Mouse (Mus musculus) left cerebral cortex, adult 2 months (tissue): ENCODE data around the gene B3gat1. TPM values are rescaled to one million over a fixed set of nuclear protein-coding genes. Genes with fewer than 3 reads are reported as not detected.

ENCODE experiments used
- DNase-seq, 2 experiments: peaks; one replicate each; pipeline ENCODE4 v3.0.0; 2021 to 2022; ENCODE audit warnings: low spot score in 2 of 2, mixed read lengths in 1 of 2; ENCODE audit errors: extremely low spot score in 1 of 2
- H3K27ac ChIP-seq: fragments of 200-600 bp; 2 replicates; pipeline ENCODE4 v1.8.1; 2022
- H3K4me3 ChIP-seq: fragments of 200-600 bp; 2 replicates; pipeline ENCODE4 v1.8.1; 2022
- CTCF ChIP-seq: fragments of 200-600 bp; IDR thresholded peaks from 2 replicates; pipeline ENCODE4 v1.8.1; 2022; ENCODE audit warnings: antibody characterized with exemption, mild to moderate bottlenecking, moderate library complexity
- intact Hi-C: fragments of 180-260 bp; cut with DNase I; formaldehyde crosslinking; loops from one replicate; pipeline ENCODE4 v1.15.1; 2025
- total RNA-seq, 2 experiments: library from RNA; stranded (reverse); gene quantifications; 2 replicates each; pipeline ENCODE4 v1.2.3; 2021

The B3gat1 gene
- total RNA-seq, 2 experiments from 2014 or later, result 212 to 225 TPM

GRCm38 (mm10) chr9:26778421-26778820, 44.9 kb downstream of the B3gat1 start:
- Histone ChIP-seq H3K4me3 (no peak overlapping the region), H3K27ac (no peak overlapping the region)
- no peak for TF ChIP-seq CTCF
- intact Hi-C loops, result loop anchor here (5.0 kb wide), 2 partner anchors 656 to 881 kb away; no protein-coding TSS in a partner anchor
- DNase-seq, result no peak

GRCm38 (mm10) chr9:26783414-26783975, 50.0 kb downstream of the B3gat1 start:
- no peak for DNase-seq
- no peak for TF ChIP-seq CTCF
- H3K4me3 ChIP-seq, result 0 out of 2 replicates have a peak overlapping the region, but pooled peaks have one; percentile 7
- intact Hi-C loops, result no loop called here
- no peak overlapping the region for H3K27ac ChIP-seq

GRCm38 (mm10) chr9:26792829-26793228, 59.3 kb downstream of the B3gat1 start:
- H3K27ac ChIP-seq, result no peak overlapping the region
- no peak for DNase-seq
- H3K4me3 ChIP-seq, result no peak overlapping the region
- intact Hi-C loops, result loop anchor here (10.0 kb wide), 2 partner anchors 808 to 1438 kb away; no protein-coding TSS in a partner anchor
- no peak for TF ChIP-seq CTCF

GRCm38 (mm10) chr9:26798205-26798604, 64.7 kb downstream of the B3gat1 start:
- no peak overlapping the region for H3K4me3 ChIP-seq
- intact Hi-C loops, result loop anchor here (10.0 kb wide), 2 partner anchors 813 to 1443 kb away; no protein-coding TSS in a partner anchor
- TF ChIP-seq CTCF, result no peak
- no peak for DNase-seq
- H3K27ac ChIP-seq, result no peak overlapping the region

- no peak for DNase-seq
- no peak overlapping the region for H3K27ac ChIP-seq
- intact Hi-C loops, result loop anchor here (10.0 kb wide), 2 partner anchors 814 to 1444 kb away; no protein-coding TSS in a partner anchor
- H3K4me3 ChIP-seq, result no peak overlapping the region
- TF ChIP-seq CTCF, result no peak
Measured at GRCm38 (mm10) chr9:26798731-26799130, 65.2 kb downstream of the B3gat1 start.

- intact Hi-C loops, result no loop called here
- Histone ChIP-seq H3K27ac (no peak overlapping the region), H3K4me3 (no peak overlapping the region)
- DNase-seq, result no peak
- TF ChIP-seq CTCF, result no peak
Measured at GRCm38 (mm10) chr9:26800357-26800756, 66.8 kb downstream of the B3gat1 start.

GRCm38 (mm10) chr9:26804321-26804720, 70.8 kb downstream of the B3gat1 start:
- Histone ChIP-seq H3K27ac (no peak overlapping the region), H3K4me3 (no peak overlapping the region)
- no peak for DNase-seq
- intact Hi-C loops, result no loop called here
- TF ChIP-seq CTCF, result no peak

GRCm38 (mm10) chr9:26805935-26806666, 72.6 kb downstream of the B3gat1 start, which contains the start of gene Glb1l2:
TSS of gene Glb1l2 (minus strand) at chr9:26806468.
- DNase-seq, result peak; percentile 78 to 82
- peak; percentile 2 for TF ChIP-seq CTCF
- intact Hi-C loops, result no loop called here
- Histone ChIP-seq H3K4me3 (peak within 1 kb of the TSS; percentile 43), H3K27ac (no peak within 1 kb of the TSS)

GRCm38 (mm10) chr9:26808735-26809134, 75.2 kb downstream of the B3gat1 start:
- TF ChIP-seq CTCF, result no peak
- DNase-seq, result no peak
- intact Hi-C loops, result no loop called here
- Histone ChIP-seq H3K27ac (no peak overlapping the region), H3K4me3 (no peak overlapping the region)

Other genes starting within 250 kb of the B3gat1 start
- under 1 TPM in 1 of 2 experiments, not detected in 1; 0.23 TPM for gene Glb1l2, start 72.7 kb downstream of the B3gat1 start, total RNA-seq
- gene Glb1l3, start 127.2 kb downstream of the B3gat1 start, total RNA-seq, result not detected
- not detected for gene Gm1110, start 189.4 kb downstream of the B3gat1 start, total RNA-seq